Mouse (Mus musculus) midbrain, embryonic 11.5 days (tissue): Measurements from ENCODE around the gene Tnnc2. TPM values are rescaled to one million over a fixed set of nuclear protein-coding genes. Genes with fewer than 3 reads are reported as not detected.
"Not testable (repeated sequence)": the region's sequence is repeated elsewhere in the genome, so short reads cannot be mapped to it uniquely, and the experiment has no call there.

Experiments used
- ATAC-seq: fragments of 200-750 bp; cut with Nextera tagmentation; 2 replicates; pipeline ENCODE4 v1.8.0; 2017; ENCODE audit warnings: moderate TSS enrichment, moderate library complexity; ENCODE audit not compliant: low FRiP score
- DNase-seq: peaks from one replicate; pipeline ENCODE4 v3.0.0; 2015; ENCODE audit warnings: low spot score; ENCODE audit errors: missing footprints
- H3K27ac ChIP-seq: fragments of 300-500 bp; sonication (generic); 2 replicates; pipeline ENCODE4 v1.5.1; 2014; ENCODE audit warnings: low read depth, low read length
- H3K27me3 ChIP-seq: fragments of 300-500 bp; sonication (generic); 2 replicates; pipeline ENCODE4 v1.6.1; 2014; ENCODE audit warnings: mild to moderate bottlenecking, low read length, moderate library complexity, mixed read lengths; ENCODE audit not compliant: control insufficient read depth, insufficient read depth
- H3K36me3 ChIP-seq: fragments of 300-500 bp; sonication (generic); 2 replicates; pipeline ENCODE4 v1.6.1; 2014; ENCODE audit warnings: mild to moderate bottlenecking, low read length, moderate library complexity, mixed read lengths; ENCODE audit not compliant: control insufficient read depth, insufficient read depth
- H3K4me1 ChIP-seq: fragments of 300-500 bp; sonication (generic); 2 replicates; pipeline ENCODE4 v1.6.1; 2014; ENCODE audit warnings: low read length; ENCODE audit not compliant: control insufficient read depth, insufficient read depth
- H3K4me2 ChIP-seq: fragments of 300-500 bp; sonication (generic); 2 replicates; pipeline ENCODE4 v1.6.1; 2014; ENCODE audit warnings: mild to moderate bottlenecking, moderate library complexity
- H3K4me3 ChIP-seq: fragments of 300-500 bp; sonication (generic); 2 replicates; pipeline ENCODE4 v1.5.1; 2014; ENCODE audit warnings: low read depth, low read length
- H3K9ac ChIP-seq: fragments of 300-500 bp; sonication (generic); 2 replicates; pipeline ENCODE4 v1.6.1; 2014; ENCODE audit warnings: low read length
- H3K9me3 ChIP-seq: fragments of 300-500 bp; sonication (generic); 2 replicates; pipeline ENCODE4 v1.6.1; 2016; ENCODE audit warnings: low read length; ENCODE audit not compliant: control insufficient read depth
- WGBS: fragments of 180-500 bp; shearing (Covaris S2); extraction: QIAGEN DNeasy Blood & Tissue Kit; methylation state at CpG from one replicate; pipeline ENCODE4 v1.1.7; 2014; 5-methylcytosine and 5-hydroxymethylcytosine counted together
- polyA plus RNA-seq: library from polyadenylated mRNA; unstranded; fragments of >200 nt; fragmentation: Nextera tagmentation; extraction: Ambion mirVana; gene quantifications from 2 replicates; pipeline ENCODE4 v1.2.1, GENCODE M21; 2014

The Tnnc2 gene
- polyA plus RNA-seq, 1 experiment from 2014 or later = not detected

DNA sequence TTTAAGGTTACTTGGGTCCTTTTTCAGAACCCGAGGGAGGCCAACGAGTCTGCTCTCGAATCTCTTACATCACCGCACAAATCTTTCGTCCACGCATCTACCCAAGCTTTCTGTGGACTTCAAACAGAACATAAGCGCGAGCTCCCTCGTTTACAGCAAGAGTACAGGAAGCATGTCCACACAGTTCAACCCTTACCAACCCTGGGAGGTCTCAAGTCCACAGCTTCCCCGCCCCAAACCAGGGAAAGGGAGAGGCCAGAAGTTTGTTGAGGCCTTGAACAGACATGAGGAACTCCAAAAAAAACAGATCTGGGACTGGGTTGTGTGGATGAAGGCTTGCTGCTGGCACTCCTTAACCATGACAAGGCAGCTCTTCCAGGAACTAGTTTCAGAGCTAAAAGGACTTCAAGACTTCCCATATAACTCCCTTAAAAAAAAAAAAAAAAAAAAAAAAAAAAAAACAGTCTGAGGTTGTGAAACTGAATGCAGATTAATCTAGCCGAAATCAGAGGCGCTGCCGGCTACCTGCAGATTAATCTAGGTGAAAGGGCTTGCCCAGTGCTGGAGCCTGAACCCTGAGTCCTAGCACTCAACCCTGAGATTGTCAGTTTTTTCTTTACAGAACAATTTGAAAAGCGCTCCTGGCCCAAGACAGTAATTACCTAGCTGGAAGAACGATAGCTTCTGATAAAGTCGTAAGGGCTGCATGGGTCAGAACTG lies 23.6 kb upstream of the Tnnc2 start:
- WGBS = 94% methylated on average over 16 of the region's 16 CpGs
- no peaks in the 10 kb centered on the region for H3K36me3 ChIP-seq

DNA sequence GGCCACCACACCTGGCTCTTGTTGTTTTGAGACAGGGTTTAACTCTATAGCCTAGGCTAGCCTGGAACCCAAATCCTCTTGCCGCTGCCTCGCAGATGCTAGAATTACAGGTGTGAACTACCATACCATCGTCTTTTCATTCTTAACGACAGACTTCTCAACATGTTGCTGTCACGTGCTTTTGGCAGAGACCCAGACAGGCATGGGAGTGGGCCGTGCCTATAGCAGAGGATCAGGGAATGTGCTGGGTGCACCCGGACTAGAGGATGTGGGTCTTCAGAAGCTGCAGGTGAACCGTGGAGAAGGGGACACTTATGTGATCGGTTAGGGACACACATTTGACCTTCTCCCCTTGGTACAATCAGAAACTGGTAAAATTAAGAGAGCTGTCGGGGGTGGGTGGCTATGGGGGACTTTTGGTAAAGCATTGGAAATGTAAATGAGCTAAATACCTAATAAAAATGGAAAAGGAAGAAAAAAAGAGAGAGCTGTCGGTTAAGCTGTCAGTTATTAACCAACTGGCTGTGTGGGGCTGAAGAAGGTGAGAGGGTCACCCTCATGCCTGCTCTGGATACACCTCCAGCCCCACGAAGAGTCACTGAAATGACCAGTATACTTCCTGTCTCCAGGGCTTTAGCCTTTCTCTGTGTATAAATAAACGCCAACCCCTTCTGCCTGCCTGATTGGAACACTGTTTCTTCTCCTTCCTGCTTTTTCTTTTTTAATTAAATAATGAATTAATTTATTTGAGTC lies 20.7 kb upstream of the Tnnc2 start:
- H3K4me1 ChIP-seq = peaks cover 5% of the 10 kb centered on the region; the same call in 1 of the 2 replicates
- 92% methylated on average over 13 of the region's 13 CpGs for WGBS
- H3K27me3 ChIP-seq = no peaks in the 10 kb centered on the region
- no peak overlapping the region for H3K4me2 ChIP-seq
- no peak for ATAC-seq
- H3K36me3 ChIP-seq = peaks cover 4% of the 10 kb centered on the region
- no peak overlapping the region for H3K27ac ChIP-seq
- DNase-seq = no peak
- no peak overlapping the region for H3K4me3 ChIP-seq
- H3K9me3 ChIP-seq = no peaks in the 10 kb centered on the region
- no peak overlapping the region for H3K9ac ChIP-seq

More for the DNA sequence above, 23.6 kb upstream of the Tnnc2 start:
- Histone ChIP-seq H3K9me3 (no peaks in the 10 kb centered on the region), H3K4me2 (peak overlapping the region; percentile 67), H3K27me3 (no peaks in the 10 kb centered on the region), H3K9ac (peak overlapping the region; percentile 80), H3K4me3 (peak overlapping the region; percentile 84; the same call in 1 of the 2 replicates), H3K27ac (no peak overlapping the region), H3K4me1 (peaks cover 7% of the 10 kb centered on the region; the same call in 1 of the 2 replicates)
- no peak for ATAC-seq
- peak; percentile 35 for DNase-seq

DNA sequence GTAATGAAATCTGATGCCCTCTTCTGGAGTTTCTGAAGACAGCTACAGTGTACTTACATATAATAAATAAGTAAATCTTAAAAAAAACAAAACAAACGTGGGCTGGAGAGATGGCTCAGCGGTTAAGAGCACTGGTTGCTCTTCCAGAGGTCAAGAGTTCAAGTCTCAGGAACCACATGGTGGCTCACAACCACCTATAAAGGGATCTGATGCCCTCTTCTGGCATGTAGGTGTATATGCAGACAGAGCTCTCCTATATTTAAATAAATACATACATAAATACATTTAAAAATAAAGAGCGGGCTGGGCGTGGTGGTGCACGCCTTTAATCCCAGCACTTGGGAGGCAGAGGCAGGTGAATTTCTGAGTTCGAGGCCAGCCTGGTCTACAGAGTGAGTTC lies 18.8 kb upstream of the Tnnc2 start:
- H3K4me3 ChIP-seq, H3K4me2 ChIP-seq, H3K36me3 ChIP-seq, H3K27me3 ChIP-seq, H3K9ac ChIP-seq, H3K4me1 ChIP-seq, H3K9me3 ChIP-seq, ATAC-seq, H3K27ac ChIP-seq, DNase-seq: not testable (repeated sequence)
- WGBS = 82% methylated on average over 6 of the region's 6 CpGs

- Histone ChIP-seq H3K36me3 (peaks cover 12% of the 10 kb centered on the region), H3K27ac (no peak overlapping the region)
- 88% methylated on average over 4 of the region's 4 CpGs for WGBS
These were observed 16.1 kb upstream of the Tnnc2 start for GRCm38 (mm10) chr2:164795868-164796267.

GRCm38 (mm10) chr2:164794293-164794692 lies 14.5 kb upstream of the Tnnc2 start:
- peak; percentile 96 for DNase-seq
- ATAC-seq = peak; percentile 65; the same call in 1 of the 2 replicates
- 41% methylated on average over 5 of the region's 5 CpGs for WGBS
- no peak overlapping the region for H3K27ac ChIP-seq
- H3K27me3 ChIP-seq = no peaks in the 10 kb centered on the region
- H3K36me3 ChIP-seq = peaks cover 12% of the 10 kb centered on the region
- H3K4me3 ChIP-seq = no peak overlapping the region
- no peaks in the 10 kb centered on the region for H3K9me3 ChIP-seq
- H3K4me1 ChIP-seq = no peaks in the 10 kb centered on the region
- H3K4me2 ChIP-seq = no peak overlapping the region
- no peak overlapping the region for H3K9ac ChIP-seq

More at GRCm38 (mm10) chr2:164795868-164796267, 16.1 kb upstream of the Tnnc2 start:
- Histone ChIP-seq H3K9me3 (no peaks in the 10 kb centered on the region), H3K4me1 (no peaks in the 10 kb centered on the region), H3K4me3 (no peak overlapping the region), H3K4me2 (no peak overlapping the region), H3K9ac (no peak overlapping the region), H3K27me3 (no peaks in the 10 kb centered on the region)
- no peak for ATAC-seq
- no peak for DNase-seq

DNA sequence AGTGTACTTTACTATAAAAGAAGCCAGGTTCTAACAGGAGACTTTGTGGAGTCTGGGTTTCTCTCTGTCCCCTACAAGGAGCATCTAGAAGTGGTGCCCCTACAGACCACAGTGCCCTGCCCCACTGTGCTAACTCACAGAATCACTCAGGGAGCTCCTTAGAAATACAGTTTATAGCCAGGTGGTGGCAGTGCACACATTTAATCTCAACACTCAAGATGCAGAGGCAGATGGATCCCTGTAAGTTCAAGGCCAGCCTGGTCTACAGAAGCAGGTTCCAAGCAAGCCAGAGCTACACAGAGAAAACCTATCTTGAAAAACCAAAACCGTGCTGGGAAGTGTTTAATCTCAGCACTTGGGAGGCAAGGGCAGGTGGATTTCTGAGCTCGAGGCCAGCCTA lies 14.0 kb upstream of the Tnnc2 start:
- Histone ChIP-seq H3K27me3 (no peaks in the 10 kb centered on the region), H3K9ac (no peak overlapping the region), H3K4me3 (no peak overlapping the region), H3K4me2 (no peak overlapping the region), H3K27ac (no peak overlapping the region), H3K4me1 (no peaks in the 10 kb centered on the region), H3K9me3 (no peaks in the 10 kb centered on the region), H3K36me3 (peaks cover 12% of the 10 kb centered on the region)
- WGBS = 89% methylated on average over 2 of the region's 2 CpGs
- DNase-seq = no peak
- no peak for ATAC-seq

GRCm38 (mm10) chr2:164793236-164793635 lies 13.5 kb upstream of the Tnnc2 start:
- H3K4me3 ChIP-seq = no peak overlapping the region
- no peak overlapping the region for H3K9ac ChIP-seq
- H3K9me3 ChIP-seq = no peaks in the 10 kb centered on the region
- H3K4me1 ChIP-seq = no peaks in the 10 kb centered on the region
- H3K4me2 ChIP-seq = no peak overlapping the region
- ATAC-seq (no peak), DNase-seq (peak; percentile 95)
- H3K36me3 ChIP-seq = peaks cover 12% of the 10 kb centered on the region
- H3K27me3 ChIP-seq = no peaks in the 10 kb centered on the region
- 93% methylated on average over 3 of the region's 3 CpGs for WGBS
- no peak overlapping the region for H3K27ac ChIP-seq

DNA sequence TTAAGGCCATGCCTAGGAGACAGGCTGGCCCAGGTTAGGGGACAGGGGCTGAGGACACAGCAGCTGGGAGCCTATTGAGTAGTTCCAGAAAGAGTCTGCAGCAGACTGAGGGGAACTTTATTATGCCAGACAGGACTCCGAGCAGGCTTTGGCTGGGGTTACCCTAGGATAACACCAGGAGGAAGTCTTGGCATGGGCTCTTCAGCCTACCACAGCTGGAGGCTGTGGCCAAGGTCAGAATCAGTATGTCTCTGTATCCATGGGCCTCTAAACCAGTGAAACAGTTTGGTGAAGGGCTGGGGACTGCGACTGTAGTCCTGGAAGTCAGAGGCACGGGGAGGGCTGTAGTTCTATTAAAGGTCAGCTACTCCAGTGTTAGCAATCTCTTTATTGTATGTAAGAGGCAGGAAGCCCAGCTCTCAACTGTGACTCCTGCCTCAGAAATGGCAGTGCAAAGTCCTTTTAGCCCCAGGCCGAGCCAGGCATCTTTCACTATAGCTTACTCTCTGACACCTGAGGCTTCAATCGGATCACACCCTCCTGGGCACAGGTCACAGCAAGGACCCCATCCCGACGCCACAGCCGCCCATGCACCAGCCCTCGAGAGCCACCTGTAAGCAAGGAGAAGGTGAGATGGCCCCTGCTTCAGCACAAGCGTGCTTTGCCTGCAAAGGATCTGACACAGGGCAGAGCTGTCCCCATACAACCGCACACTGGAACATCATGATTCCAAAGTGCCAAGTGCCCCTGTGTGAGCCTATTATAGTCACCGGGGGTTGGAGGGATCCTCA lies 12.8 kb upstream of the Tnnc2 start:
- Histone ChIP-seq H3K4me3 (no peak overlapping the region), H3K4me2 (no peak overlapping the region), H3K27me3 (no peaks in the 10 kb centered on the region), H3K9ac (no peak overlapping the region), H3K36me3 (peaks cover 12% of the 10 kb centered on the region), H3K27ac (no peak overlapping the region), H3K4me1 (no peaks in the 10 kb centered on the region), H3K9me3 (no peaks in the 10 kb centered on the region)
- peak; percentile 86 for DNase-seq
- WGBS = 93% methylated on average over 12 of the region's 12 CpGs
- ATAC-seq = no peak
